In the genomic region with DNA sequence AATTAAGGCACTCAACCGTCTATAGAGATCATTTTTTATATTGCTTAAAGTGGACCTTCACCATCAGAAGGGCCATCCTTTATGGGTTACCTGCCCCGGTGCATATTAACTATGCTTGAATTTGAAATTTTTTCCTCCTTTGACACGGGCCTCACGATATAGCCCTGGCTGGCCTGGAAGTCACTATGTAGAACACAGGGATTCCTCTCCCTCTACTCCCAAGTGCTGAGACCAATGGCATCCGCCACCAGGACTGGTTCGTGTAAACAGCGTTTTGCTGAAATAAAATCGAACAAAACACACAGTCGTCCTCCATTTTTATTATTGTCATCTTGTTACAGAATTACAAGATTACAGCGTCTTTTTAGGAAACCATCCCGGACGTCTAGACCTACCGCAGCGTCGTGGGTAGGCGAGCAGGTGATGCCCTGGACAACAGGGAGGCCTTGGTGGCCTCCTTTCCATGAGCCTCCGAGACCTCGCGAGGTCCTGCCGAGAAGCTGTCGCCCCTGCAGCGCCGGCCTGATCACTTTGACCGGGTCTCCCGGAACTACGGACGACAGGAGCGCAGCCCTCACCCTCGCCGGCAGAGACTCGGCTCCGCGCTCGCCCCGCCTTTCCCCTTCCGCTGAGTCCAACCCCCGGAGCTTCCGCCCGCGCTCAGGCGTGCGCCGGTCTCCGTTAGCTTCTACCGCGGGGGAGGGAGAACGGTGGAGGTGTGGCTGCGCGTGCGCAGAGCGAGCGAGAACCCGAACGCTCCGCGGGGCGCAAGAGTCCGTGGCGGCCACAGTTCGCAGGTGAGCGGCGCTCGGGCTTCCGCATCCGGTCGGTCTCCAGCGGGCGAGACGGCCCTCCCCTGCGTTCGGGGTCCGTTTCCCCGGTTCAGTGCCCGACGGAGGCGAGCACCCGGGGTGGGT, we compare ENCODE assay signal across 8 mouse cellular contexts. TPM values are rescaled to one million over a fixed set of nuclear protein-coding genes. Genes with fewer than 3 reads are reported as not detected.
A peak's percentile ranks its signal among the peaks of the same experiment; 100 is the strongest.
DNase-seq lines count a peak whose midpoint lies in the region; ATAC-seq lines count a peak whose summit lies in the region.

No protein-coding gene starts in this region.

- WGBS in hindbrain, embryonic 12.5 days: 2% methylated on average over 75 of the region's 77 CpGs

- no peaks in the 10 kb centered on the region for H3K36me3 ChIP-seq in hindbrain, embryonic 12.5 days

- H3K9me3 ChIP-seq in hindbrain, embryonic 12.5 days (replicated peaks): 0 out of 2 replicates have a peak, but pooled peaks cover 1% of the 10 kb centered on the region

- peak overlapping the region; percentile 80 for H3K9ac ChIP-seq in hindbrain, embryonic 12.5 days

- peak overlapping the region; percentile 69 for H3K4me3 ChIP-seq in hindbrain, embryonic 12.5 days

- H3K27me3 ChIP-seq in hindbrain, embryonic 12.5 days: no peaks in the 10 kb centered on the region

- H3K4me2 ChIP-seq in hindbrain, embryonic 12.5 days (replicated peaks): peak overlapping the region; percentile 54

- peak; percentile 97 for DNase-seq in Muller cell, postnatal 12 days (ENCODE audit: inconsistent ontology term)
- DNase-seq in cerebellum, adult 9-11 months: peak; percentile 98
- DNase-seq in frontal cortex, adult 2 months (ENCODE audit: extremely low spot score in 1 of 2, low spot score in 1 of 2): peak; percentile 87 to 98
- DNase-seq in layer of hippocampus, postnatal 14 days (ENCODE audit: low spot score in 2 of 2): peak; percentile 96 to 97
- peak; percentile 97 for DNase-seq in lung, postnatal 14 days
- DNase-seq in retina, adult 2 months (ENCODE audit: low read depth, low spot score): peak; percentile 88
- DNase-seq in thymus, postnatal 36 days: peak; percentile 97 to 98

- H3K4me1 ChIP-seq in hindbrain, embryonic 12.5 days: peaks cover 17% of the 10 kb centered on the region

- peak; percentile 98 for ATAC-seq in hindbrain, embryonic 12.5 days (ENCODE audit: low FRiP score)

- peak overlapping the region; percentile 89 for H3K27ac ChIP-seq in hindbrain, embryonic 12.5 days

RNA-seq across cellular contexts. Expression of a gene that starts 11.3 kb away (rescaled TPM):
- 26.9 and 30.1 TPM in 2 replicates for polyA plus RNA-seq in frontal cortex, adult 2 months (2012; rRNA removed)
- polyA plus RNA-seq in hindbrain, embryonic 12.5 days (2016; fragmentation: Nextera tagmentation; extraction: Ambion mirVana): 5.6 and 5.9 TPM in 2 replicates
- total RNA-seq in layer of hippocampus, postnatal 14 days (2021): 10 to 100 TPM; 43.8 to 44.3 TPM

RNA-seq across cellular contexts. Expression of a gene that starts 11.6 kb away (rescaled TPM):
- polyA plus RNA-seq in frontal cortex, adult 2 months (2012; rRNA removed): 14.8 and 16.8 TPM in 2 replicates
- polyA plus RNA-seq in hindbrain, embryonic 12.5 days (2016; fragmentation: Nextera tagmentation; extraction: Ambion mirVana): 26.3 and 28.7 TPM in 2 replicates
- total RNA-seq in layer of hippocampus, postnatal 14 days (2021): 10 to 100 TPM; 20.4 to 22.3 TPM

RNA-seq across cellular contexts. Expression of a gene that starts 47.9 kb away (rescaled TPM):
- 634 and 635 TPM in 2 replicates for polyA plus RNA-seq in frontal cortex, adult 2 months (2012; rRNA removed)
- 561 and 574 TPM in 2 replicates for polyA plus RNA-seq in hindbrain, embryonic 12.5 days (2016; fragmentation: Nextera tagmentation; extraction: Ambion mirVana)
- 100 to 1,000 TPM; 684 to 686 TPM for total RNA-seq in layer of hippocampus, postnatal 14 days (2021)

Comparison
In these comparisons a context has a peak if more than half of its experiments do, and no peak if none do; other contexts are left out.
1. Peak in every context shown above with its lines: DNase-seq, ATAC-seq, H3K4me3 ChIP-seq and H3K27ac ChIP-seq.